Mouse (Mus musculus): ENCODE results near the gene Lpp.

Lpp gene

GRCm38 (mm10) chr16:24399524-24399923, 6.2 kb downstream of the Lpp start:
- no peak for DNase-seq (ENCODE audit: extremely low spot score, low spot score)

- DNase-seq (ENCODE audit: extremely low spot score, low spot score): no peak
Observed at GRCm38 (mm10) chr16:24400776-24401175, 7.5 kb downstream of the Lpp start.

- no peak for DNase-seq (ENCODE audit: extremely low spot score, low spot score)
Observed at GRCm38 (mm10) chr16:24402801-24403200, 9.5 kb downstream of the Lpp start.

GRCm38 (mm10) chr16:24403733-24404380, 10.6 kb downstream of the Lpp start:
- no peak for DNase-seq (ENCODE audit: extremely low spot score, low spot score)

- no peak for DNase-seq (ENCODE audit: extremely low spot score, low spot score)
Observed at GRCm38 (mm10) chr16:24406521-24406920, 13.2 kb downstream of the Lpp start.

GRCm38 (mm10) chr16:24411281-24411680, 18.0 kb downstream of the Lpp start:
- DNase-seq (ENCODE audit: extremely low spot score, low spot score): no peak

- no peak for DNase-seq (ENCODE audit: extremely low spot score, low spot score)
Observed at GRCm38 (mm10) chr16:24412193-24412592, 18.9 kb downstream of the Lpp start.

- no peak for DNase-seq (ENCODE audit: extremely low spot score, low spot score)
Observed at GRCm38 (mm10) chr16:24413059-24413458, 19.8 kb downstream of the Lpp start.

GRCm38 (mm10) chr16:24418022-24418421, 24.7 kb downstream of the Lpp start:
- DNase-seq (ENCODE audit: extremely low spot score, low spot score): no peak

- DNase-seq (ENCODE audit: extremely low spot score, low spot score): no peak
Observed at GRCm38 (mm10) chr16:24420603-24421120, 27.4 kb downstream of the Lpp start.

GRCm38 (mm10) chr16:24421687-24422418, 28.5 kb downstream of the Lpp start:
- no peak for DNase-seq (ENCODE audit: extremely low spot score, low spot score)

GRCm38 (mm10) chr16:24423196-24423595, 29.9 kb downstream of the Lpp start:
- no peak for DNase-seq (ENCODE audit: extremely low spot score, low spot score)

- no peak for DNase-seq (ENCODE audit: extremely low spot score, low spot score)
Observed at GRCm38 (mm10) chr16:24423751-24424150, 30.4 kb downstream of the Lpp start.

GRCm38 (mm10) chr16:24424356-24424977, 31.2 kb downstream of the Lpp start:
- no peak for DNase-seq (ENCODE audit: extremely low spot score, low spot score)

GRCm38 (mm10) chr16:24425816-24426215, 32.5 kb downstream of the Lpp start:
- no peak for DNase-seq (ENCODE audit: extremely low spot score, low spot score)

- DNase-seq (ENCODE audit: extremely low spot score, low spot score): no peak
Observed at GRCm38 (mm10) chr16:24427606-24428005, 34.3 kb downstream of the Lpp start.

- DNase-seq (ENCODE audit: extremely low spot score, low spot score): no peak
Observed at GRCm38 (mm10) chr16:24428055-24428454, 34.7 kb downstream of the Lpp start.

GRCm38 (mm10) chr16:24428742-24429141, 35.4 kb downstream of the Lpp start:
- DNase-seq (ENCODE audit: extremely low spot score, low spot score): no peak

- DNase-seq (ENCODE audit: extremely low spot score, low spot score): no peak
Observed at GRCm38 (mm10) chr16:24429691-24430090, 36.4 kb downstream of the Lpp start.

GRCm38 (mm10) chr16:24431808-24432207, 38.5 kb downstream of the Lpp start:
- DNase-seq (ENCODE audit: extremely low spot score, low spot score): no peak

GRCm38 (mm10) chr16:24433563-24433962, 40.3 kb downstream of the Lpp start:
- no peak for DNase-seq (ENCODE audit: extremely low spot score, low spot score)

- no peak for DNase-seq (ENCODE audit: extremely low spot score, low spot score)
Observed at GRCm38 (mm10) chr16:24434026-24434425, 40.7 kb downstream of the Lpp start.
